Mouse (Mus musculus) kidney, adult 2 months (tissue): ENCODE measurements around the gene Kat2b.
"Not testable (repeated sequence)": the region's sequence is repeated elsewhere in the genome, so short reads cannot be mapped to it uniquely, and the experiment has no call there.

Experiments used
- CTCF ChIP-seq: fragments of 200-500 bp; conservative IDR thresholded peaks from 2 replicates; pipeline ENCODE4 v1.5.1; 2011; ENCODE audit warnings: low read depth, mild to moderate bottlenecking, control low read depth, low read length, moderate library complexity, mixed read lengths; ENCODE audit not compliant: insufficient read depth, insufficient read length
- POLR2A ChIP-seq: fragments of 200-500 bp; IDR thresholded peaks from one replicate; pipeline ENCODE4 v1.6.1; 2011; ENCODE audit warnings: low read depth, low read length, control low read depth

DNA sequence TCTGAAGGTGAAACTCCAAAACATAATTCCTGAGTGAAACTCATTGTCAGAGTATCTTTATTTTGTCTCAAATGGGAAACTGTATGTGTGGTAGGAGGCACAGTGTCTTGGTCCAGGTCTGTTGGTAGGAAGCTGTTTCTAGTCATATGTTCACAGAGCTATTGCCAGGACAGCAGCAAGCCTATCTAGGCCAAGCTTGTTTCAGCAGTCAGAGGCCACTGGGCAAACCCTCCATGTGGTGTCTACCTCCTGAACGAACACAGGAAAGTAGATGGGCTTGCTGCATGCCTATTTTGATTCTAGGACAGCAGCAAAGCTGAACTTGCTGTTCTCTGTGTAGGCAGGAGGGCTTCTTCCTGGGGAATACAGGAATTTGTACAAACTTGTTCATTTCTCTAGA lies 148.5 kb downstream of the Kat2b start:
- not testable (repeated sequence) for TF ChIP-seq POLR2A, CTCF
